Mouse (Mus musculus): ENCODE data around the gene Sept3.
A peak's percentile ranks its signal among the peaks of the same experiment; 100 is the strongest.

Sept3 gene

GRCm38 (mm10) chr15:82271201-82271600 lies 3.5 kb upstream of the Sept3 start:
- peak; percentile 84 for DNase-seq (ENCODE audit: extremely low spot score, low spot score)

- no peak for DNase-seq (ENCODE audit: extremely low spot score, low spot score)
These were observed 2.4 kb upstream of the Sept3 start for GRCm38 (mm10) chr15:82272295-82272694.

GRCm38 (mm10) chr15:82274927-82275901 lies 521 bp downstream of the Sept3 start:
- DNase-seq (ENCODE audit: extremely low spot score, low spot score): peak; percentile 77

GRCm38 (mm10) chr15:82277591-82277990 lies 2.9 kb downstream of the Sept3 start:
- DNase-seq (ENCODE audit: extremely low spot score, low spot score): no peak

GRCm38 (mm10) chr15:82280638-82281037 lies 5.9 kb downstream of the Sept3 start:
- DNase-seq (ENCODE audit: extremely low spot score, low spot score): no peak

GRCm38 (mm10) chr15:82286157-82286556 lies 11.5 kb downstream of the Sept3 start:
- no peak for DNase-seq (ENCODE audit: extremely low spot score, low spot score)

GRCm38 (mm10) chr15:82290252-82290651 lies 15.6 kb downstream of the Sept3 start:
- DNase-seq (ENCODE audit: extremely low spot score, low spot score): no peak

- DNase-seq (ENCODE audit: extremely low spot score, low spot score): no peak
These were observed 18.2 kb downstream of the Sept3 start for GRCm38 (mm10) chr15:82292851-82293250.

- peak; percentile 57 for DNase-seq (ENCODE audit: extremely low spot score, low spot score)
These were observed 18.6 kb downstream of the Sept3 start for GRCm38 (mm10) chr15:82293271-82293711.

- DNase-seq (ENCODE audit: extremely low spot score, low spot score): no peak
These were observed 19.4 kb downstream of the Sept3 start for GRCm38 (mm10) chr15:82294059-82294458.

GRCm38 (mm10) chr15:82298764-82299561 lies 24.3 kb downstream of the Sept3 start, which contains the start of gene Wbp2nl:
TSS of gene Wbp2nl (plus strand) at chr15:82298954.
- peak; percentile 19 for DNase-seq (ENCODE audit: extremely low spot score, low spot score)

GRCm38 (mm10) chr15:82307107-82307506 lies 32.4 kb downstream of the Sept3 start:
- DNase-seq (ENCODE audit: extremely low spot score, low spot score): no peak

- DNase-seq (ENCODE audit: extremely low spot score, low spot score): no peak
These were observed 33.7 kb downstream of the Sept3 start for GRCm38 (mm10) chr15:82308416-82308815.

GRCm38 (mm10) chr15:82317839-82318238 lies 43.1 kb downstream of the Sept3 start:
- no peak for DNase-seq (ENCODE audit: extremely low spot score, low spot score)

- no peak for DNase-seq (ENCODE audit: extremely low spot score, low spot score)
These were observed 44.9 kb downstream of the Sept3 start for GRCm38 (mm10) chr15:82319613-82320012.

- no peak for DNase-seq (ENCODE audit: extremely low spot score, low spot score)
These were observed 47.5 kb downstream of the Sept3 start for GRCm38 (mm10) chr15:82322195-82322594.

GRCm38 (mm10) chr15:82325382-82325781 lies 50.7 kb downstream of the Sept3 start:
- no peak for DNase-seq (ENCODE audit: extremely low spot score, low spot score)

- no peak for DNase-seq (ENCODE audit: extremely low spot score, low spot score)
These were observed 60.5 kb downstream of the Sept3 start for GRCm38 (mm10) chr15:82335194-82335593.

- no peak for DNase-seq (ENCODE audit: extremely low spot score, low spot score)
These were observed 61.9 kb downstream of the Sept3 start for GRCm38 (mm10) chr15:82336629-82337028.

- no peak for DNase-seq (ENCODE audit: extremely low spot score, low spot score)
These were observed 63.2 kb downstream of the Sept3 start for GRCm38 (mm10) chr15:82337875-82338274.

- peak; percentile 96 for DNase-seq (ENCODE audit: extremely low spot score, low spot score)
These were observed 64.0 kb downstream of the Sept3 start, which contains the start of the genes Naga, Pheta2 and Smdt1 for GRCm38 (mm10) chr15:82338593-82339112. TSS of gene Naga (minus strand) at chr15:82338925. TSS of gene Pheta2 (plus strand) at chr15:82338942. TSS of gene Smdt1 (plus strand) at chr15:82338959.
